Mouse (Mus musculus): ENCODE measurements around the gene Rnf114. TPM values are rescaled to one million over a fixed set of nuclear protein-coding genes. Genes with fewer than 3 reads are reported as not detected.

Gene Rnf114
- polyA plus RNA-seq, 1 experiment from 2014 or later, result 119 TPM

DNA sequence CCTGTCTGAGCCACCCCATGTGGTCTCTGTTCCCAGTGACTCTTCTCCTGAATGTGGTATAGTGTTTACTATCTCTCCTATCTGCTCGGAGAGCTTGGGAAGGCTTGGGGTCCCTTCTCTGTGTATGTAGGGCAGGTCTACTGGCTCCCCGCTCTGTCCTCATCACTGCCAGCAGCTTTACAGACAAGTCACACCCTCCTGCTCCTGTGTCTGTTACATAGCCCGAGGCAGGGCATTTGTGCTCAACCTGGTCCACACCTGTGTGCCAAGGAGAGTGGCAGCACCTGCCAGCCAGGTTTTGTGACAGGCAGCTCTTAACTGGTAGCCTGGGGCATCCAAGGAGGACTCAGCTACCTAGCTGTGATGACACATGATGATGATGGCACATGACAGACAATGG, 21.8 kb upstream of the Rnf114 start:
- Histone ChIP-seq H3K4me2 (replicated peaks; ENCODE audit: low read depth, low read length) (no peak overlapping the region), H3K9me3 (ENCODE audit: low read length) (no peaks in the 10 kb centered on the region), H3K4me1 (ENCODE audit: insufficient read depth, low read depth, low read length) (no peaks in the 10 kb centered on the region), H3K27ac (ENCODE audit: low read length) (no peak overlapping the region), H3K9ac (replicated peaks; ENCODE audit: low read depth) (no peak overlapping the region), H3K27me3 (replicated peaks; ENCODE audit: insufficient read depth, low read length) (no peaks in the 10 kb centered on the region), H3K4me3 (ENCODE audit: low read depth, low read length) (no peak overlapping the region), H3K36me3 (ENCODE audit: insufficient read depth, low read length) (peaks cover 25% of the 10 kb centered on the region)
- WGBS, result 84% methylated on average over 3 of the region's 3 CpGs
- TF ChIP-seq CTCF (IDR thresholded peaks at IDR 0.05), result no peak
- TF ChIP-seq EP300 (IDR thresholded peaks at IDR 0.05), result no peak
- DNase-seq (ENCODE audit: low spot score), result no peak
- no peak for ATAC-seq

DNA sequence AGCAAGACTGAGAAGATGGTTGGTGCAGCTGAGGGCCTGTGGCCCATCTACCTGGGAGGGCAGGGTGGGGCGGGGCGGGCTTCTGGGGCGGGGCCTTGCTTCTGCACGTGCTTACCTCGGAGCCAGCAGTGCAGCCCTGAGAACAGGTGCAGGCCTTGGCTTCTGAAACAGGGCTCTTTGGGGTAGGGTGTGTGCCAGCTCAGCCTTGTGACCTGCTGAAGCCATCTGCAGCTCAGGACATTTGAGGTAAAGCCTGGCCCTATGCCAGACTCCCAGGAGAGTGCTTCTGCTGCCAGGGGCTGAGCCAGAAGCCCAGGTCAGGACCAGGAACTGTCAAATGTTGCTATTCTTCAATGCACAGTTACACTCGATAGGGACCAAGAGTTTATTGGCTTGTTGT, 20.9 kb upstream of the Rnf114 start:
- TF ChIP-seq CTCF (IDR thresholded peaks at IDR 0.05) (no peak), EP300 (IDR thresholded peaks at IDR 0.05) (no peak)
- Histone ChIP-seq H3K4me2 (replicated peaks; ENCODE audit: low read depth, low read length) (no peak overlapping the region), H3K9me3 (ENCODE audit: low read length) (no peaks in the 10 kb centered on the region), H3K27ac (ENCODE audit: low read length) (no peak overlapping the region), H3K36me3 (ENCODE audit: insufficient read depth, low read length) (peaks cover 22% of the 10 kb centered on the region; the same call in 1 of the 2 replicates), H3K4me1 (ENCODE audit: insufficient read depth, low read depth, low read length) (no peaks in the 10 kb centered on the region), H3K9ac (replicated peaks; ENCODE audit: low read depth) (no peak overlapping the region), H3K27me3 (replicated peaks; ENCODE audit: insufficient read depth, low read length) (no peaks in the 10 kb centered on the region), H3K4me3 (ENCODE audit: low read depth, low read length) (no peak overlapping the region)
- ATAC-seq (no peak), DNase-seq (ENCODE audit: low spot score) (no peak)
- 80% methylated on average over 6 of the region's 6 CpGs for WGBS

DNA sequence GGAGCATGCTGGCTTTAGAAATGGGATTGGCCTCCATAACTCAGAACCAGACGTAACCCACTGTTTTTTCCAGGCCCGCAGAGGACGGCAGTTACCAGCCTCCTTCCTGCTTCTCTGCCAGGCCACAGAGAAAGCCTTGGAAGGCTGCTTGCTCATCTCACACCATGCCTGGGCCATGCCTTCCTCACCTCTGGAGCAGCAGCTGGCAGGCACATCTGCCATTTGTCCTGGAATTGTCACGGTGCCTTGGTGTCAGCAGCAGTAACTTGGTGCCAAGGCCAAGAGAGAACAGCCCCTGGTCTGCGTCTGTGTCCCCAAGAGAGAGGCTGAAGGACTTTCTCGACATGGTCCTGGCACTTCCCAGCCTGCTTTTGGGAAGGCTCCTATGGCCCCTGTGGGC, 18.2 kb upstream of the Rnf114 start:
- Histone ChIP-seq H3K27ac (ENCODE audit: low read length) (no peak overlapping the region), H3K4me2 (replicated peaks; ENCODE audit: low read depth, low read length) (no peak overlapping the region), H3K36me3 (ENCODE audit: insufficient read depth, low read length) (peaks cover 18% of the 10 kb centered on the region; the same call in 1 of the 2 replicates), H3K9me3 (ENCODE audit: low read length) (no peaks in the 10 kb centered on the region), H3K4me3 (ENCODE audit: low read depth, low read length) (no peak overlapping the region), H3K9ac (replicated peaks; ENCODE audit: low read depth) (no peak overlapping the region), H3K27me3 (replicated peaks; ENCODE audit: insufficient read depth, low read length) (no peaks in the 10 kb centered on the region), H3K4me1 (ENCODE audit: insufficient read depth, low read depth, low read length) (no peaks in the 10 kb centered on the region)
- TF ChIP-seq EP300 (IDR thresholded peaks at IDR 0.05) (no peak), CTCF (IDR thresholded peaks at IDR 0.05) (no peak)
- ATAC-seq, result no peak
- no peak for DNase-seq (ENCODE audit: low spot score)
- WGBS, result 80% methylated on average over 6 of the region's 6 CpGs

DNA sequence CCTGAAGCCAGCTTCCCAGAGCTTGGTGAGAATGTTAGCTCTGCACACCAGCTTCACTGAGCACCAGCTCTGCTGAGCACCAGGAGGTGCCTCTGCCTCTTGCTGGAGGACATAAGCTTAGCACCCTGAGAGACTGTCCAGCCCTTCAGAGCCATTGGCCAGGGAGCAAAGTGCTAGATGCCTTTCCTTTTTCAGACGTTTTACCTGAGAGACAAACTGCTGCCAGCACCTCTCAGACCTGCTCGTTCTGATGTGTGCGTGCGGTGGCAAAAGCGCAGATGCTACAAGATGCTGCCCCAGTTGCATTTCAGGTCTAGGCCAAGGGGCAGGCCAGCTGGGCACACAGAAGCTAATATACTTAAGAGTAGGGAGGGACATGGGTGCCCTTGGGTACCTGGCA, 16.8 kb upstream of the Rnf114 start:
- Histone ChIP-seq H3K4me1 (ENCODE audit: insufficient read depth, low read depth, low read length) (no peaks in the 10 kb centered on the region), H3K4me3 (ENCODE audit: low read depth, low read length) (no peak overlapping the region), H3K36me3 (ENCODE audit: insufficient read depth, low read length) (peaks cover 9% of the 10 kb centered on the region; the same call in 1 of the 2 replicates), H3K9ac (replicated peaks; ENCODE audit: low read depth) (no peak overlapping the region), H3K9me3 (ENCODE audit: low read length) (no peaks in the 10 kb centered on the region), H3K4me2 (replicated peaks; ENCODE audit: low read depth, low read length) (no peak overlapping the region), H3K27me3 (replicated peaks; ENCODE audit: insufficient read depth, low read length) (no peaks in the 10 kb centered on the region), H3K27ac (ENCODE audit: low read length) (no peak overlapping the region)
- no peak for ATAC-seq
- no peak for DNase-seq (ENCODE audit: low spot score)
- 74% methylated on average over 5 of the region's 5 CpGs for WGBS
- TF ChIP-seq CTCF (IDR thresholded peaks at IDR 0.05) (no peak), EP300 (IDR thresholded peaks at IDR 0.05) (no peak)

DNA sequence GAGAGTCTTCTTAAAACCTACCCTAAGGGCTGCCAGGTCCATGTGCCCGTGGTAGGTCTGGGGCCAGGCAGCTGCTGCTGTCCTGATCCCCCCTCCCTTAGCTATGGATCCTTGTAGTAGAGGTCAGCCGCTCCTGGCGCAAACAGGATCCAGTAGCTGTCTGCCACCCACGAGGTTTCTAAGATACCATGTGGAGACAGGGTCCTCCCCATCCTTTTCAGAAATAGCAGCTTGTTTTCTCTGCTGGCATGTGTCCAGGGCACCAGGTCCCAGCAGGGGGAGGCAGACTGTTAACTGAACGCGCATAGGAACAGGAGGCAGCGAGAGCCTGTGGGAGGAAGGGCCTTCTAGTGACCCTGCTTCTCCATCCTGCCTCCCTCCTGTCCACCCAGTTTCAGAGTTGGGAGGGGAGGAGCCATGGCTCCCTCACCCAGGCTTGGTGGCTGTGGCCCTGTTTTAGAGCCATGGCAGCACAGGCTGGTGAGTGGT, 16.2 kb upstream of the Rnf114 start:
- H3K4me1 ChIP-seq (ENCODE audit: insufficient read depth, low read depth, low read length), result no peaks in the 10 kb centered on the region
- TF ChIP-seq EP300 (IDR thresholded peaks at IDR 0.05), result no peak
- peak; percentile 56 for TF ChIP-seq CTCF (IDR thresholded peaks at IDR 0.05)
- H3K27me3 ChIP-seq (replicated peaks; ENCODE audit: insufficient read depth, low read length), result no peaks in the 10 kb centered on the region
- 28% methylated on average over 7 of the region's 7 CpGs for WGBS
- no peak overlapping the region for H3K4me2 ChIP-seq (replicated peaks; ENCODE audit: low read depth, low read length)
- no peak overlapping the region for H3K9ac ChIP-seq (replicated peaks; ENCODE audit: low read depth)
- peaks cover 9% of the 10 kb centered on the region; the same call in 1 of the 2 replicates for H3K36me3 ChIP-seq (ENCODE audit: insufficient read depth, low read length)
- H3K9me3 ChIP-seq (ENCODE audit: low read length), result no peaks in the 10 kb centered on the region
- no peak overlapping the region for H3K4me3 ChIP-seq (ENCODE audit: low read depth, low read length)
- no peak overlapping the region for H3K27ac ChIP-seq (ENCODE audit: low read length)
- DNase-seq (ENCODE audit: low spot score) (peak; percentile 67), ATAC-seq (peak; percentile 74)

DNA sequence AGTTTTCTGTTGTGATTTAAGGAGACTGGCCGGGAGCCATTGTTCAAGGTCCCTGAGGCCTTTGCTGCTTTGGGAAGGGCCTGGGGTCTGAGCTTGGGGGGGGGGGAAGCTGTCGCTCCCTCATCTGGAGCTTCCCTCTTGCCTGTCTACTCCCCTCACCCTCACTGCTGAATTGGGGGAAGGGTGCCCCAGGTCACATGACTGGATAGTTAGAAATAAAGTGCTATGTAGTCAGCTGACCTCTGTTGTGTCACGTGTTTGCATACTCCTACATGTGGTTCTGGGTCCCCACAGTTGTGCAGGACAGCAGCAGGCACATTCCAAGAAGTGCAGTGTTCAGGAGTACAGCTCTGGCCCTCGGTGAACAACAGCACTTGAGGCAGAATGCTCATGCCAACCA, 15.7 kb upstream of the Rnf114 start:
- 47% methylated on average over 4 of the region's 4 CpGs for WGBS
- H3K9me3 ChIP-seq (ENCODE audit: low read length), result no peaks in the 10 kb centered on the region
- no peaks in the 10 kb centered on the region for H3K4me1 ChIP-seq (ENCODE audit: insufficient read depth, low read depth, low read length)
- TF ChIP-seq CTCF (IDR thresholded peaks at IDR 0.05) (no peak), EP300 (IDR thresholded peaks at IDR 0.05) (no peak)
- DNase-seq (ENCODE audit: low spot score), result no peak
- no peak overlapping the region for H3K4me3 ChIP-seq (ENCODE audit: low read depth, low read length)
- peak; percentile 40; the same call in 1 of the 2 replicates for ATAC-seq
- peaks cover 9% of the 10 kb centered on the region; the same call in 1 of the 2 replicates for H3K36me3 ChIP-seq (ENCODE audit: insufficient read depth, low read length)
- no peak overlapping the region for H3K9ac ChIP-seq (replicated peaks; ENCODE audit: low read depth)
- no peaks in the 10 kb centered on the region for H3K27me3 ChIP-seq (replicated peaks; ENCODE audit: insufficient read depth, low read length)
- no peak overlapping the region for H3K27ac ChIP-seq (ENCODE audit: low read length)
- H3K4me2 ChIP-seq (replicated peaks; ENCODE audit: low read depth, low read length), result no peak overlapping the region

DNA sequence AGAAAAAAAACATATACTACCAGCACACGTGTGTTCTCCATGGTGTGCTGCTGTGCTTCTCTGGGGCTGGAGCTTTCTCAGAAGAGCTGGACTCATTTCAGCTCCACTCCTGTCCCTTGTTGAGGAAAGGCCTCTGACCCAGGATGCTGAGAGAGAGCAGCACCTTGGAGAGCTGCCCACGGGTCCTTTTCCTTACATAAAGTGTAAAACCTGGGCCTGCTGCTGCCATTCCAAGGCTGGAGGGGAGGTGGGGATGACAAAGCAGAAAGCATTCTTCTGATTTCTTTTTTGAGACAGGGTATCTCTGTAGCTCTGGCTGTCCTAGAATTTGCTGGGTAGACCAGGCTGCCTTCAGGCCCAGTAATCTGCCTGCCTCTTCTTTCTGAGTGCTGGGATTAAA, 14.3 kb upstream of the Rnf114 start:
- no peaks in the 10 kb centered on the region for H3K9me3 ChIP-seq (ENCODE audit: low read length)
- H3K9ac ChIP-seq (replicated peaks; ENCODE audit: low read depth), result no peak overlapping the region
- H3K4me3 ChIP-seq (ENCODE audit: low read depth, low read length), result no peak overlapping the region
- DNase-seq (ENCODE audit: low spot score) (no peak), ATAC-seq (no peak)
- peaks cover 8% of the 10 kb centered on the region for H3K36me3 ChIP-seq (ENCODE audit: insufficient read depth, low read length)
- TF ChIP-seq EP300 (IDR thresholded peaks at IDR 0.05) (no peak), CTCF (IDR thresholded peaks at IDR 0.05) (no peak)
- no peaks in the 10 kb centered on the region for H3K27me3 ChIP-seq (replicated peaks; ENCODE audit: insufficient read depth, low read length)
- no peak overlapping the region for H3K27ac ChIP-seq (ENCODE audit: low read length)
- H3K4me1 ChIP-seq (ENCODE audit: insufficient read depth, low read depth, low read length), result no peaks in the 10 kb centered on the region
- no peak overlapping the region for H3K4me2 ChIP-seq (replicated peaks; ENCODE audit: low read depth, low read length)
- 44% methylated on average over 2 of the region's 2 CpGs for WGBS

Measured in lung, postnatal 0 days (tissue).